Mouse (Mus musculus) gastrocnemius, postnatal 14 days (tissue): ENCODE measurements around the gene 2010111I01Rik. TPM values are rescaled to one million over a fixed set of nuclear protein-coding genes. Genes with fewer than 3 reads are reported as not detected.
A peak's percentile ranks its signal among the peaks of the same experiment; 100 is the strongest.
"Not testable (repeated sequence)": the region's sequence is repeated elsewhere in the genome, so short reads cannot be mapped to it uniquely, and the experiment has no call there.

ENCODE experiments used
- DNase-seq: peaks from one replicate; pipeline ENCODE4 v3.0.0; 2021; ENCODE audit warnings: mixed read lengths
- intact Hi-C: fragments of 180-260 bp; cut with DNase I; formaldehyde crosslinking; loops from one replicate; pipeline ENCODE4 v1.15.1; 2025; ENCODE audit warnings: low total_unique reads
- total RNA-seq, 2 experiments: library from RNA; stranded (reverse); gene quantifications; 2 replicates each; pipeline ENCODE4 v1.2.3; 2021

Gene 2010111I01Rik
- total RNA-seq, 2 experiments from 2014 or later: 54.1 to 54.3 TPM

DNA sequence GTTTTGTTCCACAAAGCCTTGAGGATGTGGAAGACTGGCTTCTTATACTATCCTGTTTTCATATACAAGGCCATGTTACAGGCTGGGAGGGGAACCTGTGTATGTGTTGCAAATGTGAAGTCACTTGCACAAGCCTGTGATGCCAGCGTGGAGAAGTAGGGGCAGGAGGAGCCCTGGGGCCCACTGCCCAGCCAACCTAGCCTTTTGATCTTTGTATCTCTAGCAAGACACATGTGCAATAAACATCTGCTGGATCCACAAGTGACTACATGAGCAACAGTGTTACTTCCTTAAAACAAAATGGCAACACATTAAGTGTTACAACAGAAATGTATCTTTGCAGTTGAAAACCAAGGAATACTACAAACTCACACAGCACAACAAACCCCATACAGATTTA is 13.1 kb upstream of the 2010111I01Rik start:
- DNase-seq: no peak
- intact Hi-C loops: no loop called here

DNA sequence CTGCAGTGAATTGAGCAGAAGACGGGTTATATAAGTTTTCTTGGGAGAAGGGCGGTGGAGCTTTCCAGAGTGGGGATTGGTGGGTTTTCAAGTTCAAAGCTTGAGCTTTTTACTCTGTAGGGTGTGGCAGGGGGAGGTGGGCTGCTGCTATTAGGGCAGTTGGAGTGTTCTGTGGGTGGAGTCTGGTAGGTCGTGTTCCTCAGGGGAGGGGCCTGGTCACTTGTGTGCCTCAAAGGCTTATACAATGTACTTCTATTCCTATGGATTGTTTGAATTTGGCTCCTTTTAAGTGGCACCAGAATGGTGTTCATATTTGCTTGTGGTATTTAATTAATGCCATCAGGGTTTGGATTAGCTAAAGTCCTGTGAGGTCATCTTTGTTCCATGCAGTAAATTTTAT is 12.6 kb upstream of the 2010111I01Rik start:
- no peak for DNase-seq
- intact Hi-C loops: no loop called here

GRCm38 (mm10) chr13:62952624-62953023 is 12.1 kb upstream of the 2010111I01Rik start:
- no peak for DNase-seq
- intact Hi-C loops: no loop called here

DNA sequence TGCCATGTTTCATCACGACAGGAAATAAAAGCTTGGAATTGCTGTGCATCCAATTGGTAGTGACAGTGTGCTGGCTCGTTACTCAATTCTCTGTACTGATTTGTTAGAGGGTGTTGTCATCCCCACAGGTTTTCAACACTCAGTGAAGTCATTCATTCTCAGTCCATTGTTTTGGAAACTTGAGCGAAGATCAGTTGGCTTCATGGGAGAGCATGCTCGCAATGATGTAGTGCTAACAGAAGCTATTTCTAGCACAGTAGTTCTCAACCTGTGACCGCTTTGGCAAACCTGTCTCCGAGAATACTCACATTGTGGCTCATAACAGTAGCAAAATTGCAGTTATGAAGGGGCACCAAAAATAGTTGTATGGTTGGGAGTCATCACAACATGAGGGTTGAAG is 8.7 kb upstream of the 2010111I01Rik start:
- intact Hi-C loops: no loop called here

GRCm38 (mm10) chr13:62956776-62957175 is 7.9 kb upstream of the 2010111I01Rik start:
- intact Hi-C loops: no loop called here

More for the DNA sequence above, 8.7 kb upstream of the 2010111I01Rik start:
- DNase-seq: no peak

DNA sequence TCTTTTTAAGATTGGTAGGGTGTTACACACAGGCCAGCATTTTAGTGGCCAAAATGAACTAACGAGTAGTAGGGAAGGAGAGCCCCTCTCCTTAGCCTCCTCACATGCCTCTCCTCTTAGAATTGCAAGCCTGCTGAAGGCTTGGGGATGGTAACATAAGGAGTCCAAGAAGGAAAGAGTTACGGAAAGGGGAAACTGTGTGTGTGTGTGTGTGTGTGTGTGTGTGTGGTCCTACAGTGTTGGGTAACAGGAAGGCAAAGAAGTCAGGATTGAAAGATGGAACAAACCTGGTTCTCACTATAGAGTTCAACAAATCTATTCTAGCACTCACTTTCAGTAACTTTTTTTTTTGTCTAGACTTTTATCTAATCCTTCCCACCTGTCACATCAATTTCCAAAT is 1.3 kb upstream of the 2010111I01Rik start:
- intact Hi-C loops: no loop called here
- no peak for DNase-seq

More at GRCm38 (mm10) chr13:62956776-62957175, 7.9 kb upstream of the 2010111I01Rik start:
- no peak for DNase-seq

DNA sequence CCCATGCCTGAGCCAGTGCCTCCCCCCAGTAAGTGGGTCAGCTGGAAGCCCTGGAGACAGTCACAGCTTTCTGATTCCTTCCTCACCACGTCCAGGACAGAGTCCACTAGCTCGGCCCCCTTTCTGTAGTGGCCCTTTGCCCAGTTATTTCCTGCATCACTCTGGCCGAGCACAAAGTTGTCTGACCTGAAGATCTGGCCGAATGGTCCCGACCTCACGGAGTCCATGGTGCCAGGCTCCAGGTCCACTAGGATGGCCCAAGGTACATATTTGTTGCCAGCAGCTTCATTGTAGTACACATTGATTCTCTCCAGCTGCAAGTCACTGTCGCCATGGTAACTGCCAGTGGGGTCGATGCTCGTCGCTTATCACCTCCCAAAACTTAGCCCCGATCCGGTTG is 3.5 kb downstream of the 2010111I01Rik start:
- intact Hi-C loops: no loop called here
- DNase-seq: no peak

- intact Hi-C loops: no loop called here
- DNase-seq: no peak
These were observed 6.0 kb downstream of the 2010111I01Rik start for GRCm38 (mm10) chr13:62970515-62971269.

DNA sequence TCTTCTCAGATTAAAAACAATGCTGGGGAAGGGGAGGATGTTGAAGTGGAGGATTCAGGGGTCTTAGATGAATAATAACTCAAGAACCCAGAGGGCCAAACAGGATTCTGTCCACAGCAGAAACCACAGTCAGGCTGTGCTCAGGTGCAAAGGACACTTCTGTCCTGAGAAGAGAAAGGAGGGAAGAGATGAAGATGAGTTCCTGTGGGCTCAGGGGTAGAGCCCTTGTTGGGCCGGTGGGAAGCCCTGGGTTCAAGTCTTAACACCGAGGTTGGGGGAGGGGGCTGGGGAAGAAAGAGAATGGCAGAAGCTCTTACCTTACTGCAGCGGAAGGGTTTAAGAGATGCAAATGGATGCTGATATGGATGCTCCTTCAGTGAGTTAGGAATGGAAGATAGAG is 7.7 kb downstream of the 2010111I01Rik start:
- intact Hi-C loops: no loop called here
- DNase-seq: no peak

DNA sequence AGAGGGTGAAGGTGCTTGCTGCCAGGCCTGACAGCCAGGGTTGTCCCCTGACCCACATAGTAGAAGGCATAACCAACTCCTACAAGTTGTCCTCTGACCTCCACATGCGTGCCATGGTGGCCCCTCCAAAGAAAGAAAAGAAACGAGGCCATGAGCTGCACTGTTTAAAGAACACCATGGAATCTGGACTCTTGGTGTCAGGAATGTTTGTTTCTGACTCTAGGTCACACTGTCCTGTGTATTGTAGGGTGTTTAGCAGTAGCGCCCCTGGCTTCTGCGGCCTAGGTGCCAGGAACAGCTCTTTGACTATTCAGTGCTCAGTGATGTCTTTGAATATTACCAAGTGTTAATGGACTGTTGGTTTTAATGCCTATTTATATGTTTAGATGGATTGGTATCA is 8.4 kb downstream of the 2010111I01Rik start:
- intact Hi-C loops: no loop called here
- DNase-seq: no peak

- no peak for DNase-seq
- intact Hi-C loops: no loop called here
These were observed 13.4 kb downstream of the 2010111I01Rik start for GRCm38 (mm10) chr13:62978104-62978503.

DNA sequence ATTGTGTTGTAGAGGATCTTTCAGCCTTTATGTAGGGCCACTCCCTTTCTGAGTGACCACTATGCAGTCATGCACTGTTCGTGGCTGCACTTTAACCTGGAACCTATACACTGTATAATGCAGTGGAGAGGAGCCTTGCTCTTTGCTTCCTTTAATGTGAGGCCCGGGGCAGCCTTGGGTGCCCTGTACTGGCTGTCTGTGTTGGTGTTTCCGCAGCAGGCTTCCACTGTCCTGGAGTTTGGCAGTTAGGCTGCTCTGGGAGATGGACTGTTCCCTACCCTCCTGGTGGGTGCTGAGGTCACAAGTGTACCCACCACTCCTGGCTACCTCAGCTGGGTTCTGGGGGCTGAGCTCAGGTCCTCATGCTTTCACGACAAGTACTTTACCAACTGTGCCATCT is 14.1 kb downstream of the 2010111I01Rik start:
- DNase-seq: no peak
- intact Hi-C loops: no loop called here

- DNase-seq: no peak
- intact Hi-C loops: no loop called here
These were observed 14.5 kb downstream of the 2010111I01Rik start for GRCm38 (mm10) chr13:62979215-62979614.

DNA sequence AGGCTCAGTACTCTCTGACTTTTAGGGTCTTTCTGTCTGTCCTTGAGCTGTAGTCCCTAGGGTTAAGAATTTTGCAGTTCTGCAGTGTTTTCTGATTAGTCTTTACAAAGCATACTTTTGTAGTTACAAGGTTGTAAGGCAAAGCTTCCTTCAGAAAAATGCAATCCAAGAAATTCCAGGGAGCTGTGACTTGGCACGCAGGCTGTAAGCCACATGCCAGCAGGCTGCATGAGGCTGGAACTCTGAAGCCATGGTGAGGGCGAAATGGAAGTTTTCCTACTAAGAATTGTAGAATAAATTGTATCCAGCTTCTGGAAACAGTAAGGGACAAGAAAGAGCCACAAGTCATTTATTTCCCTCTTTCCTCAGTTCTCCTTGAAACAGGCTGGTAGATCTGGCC is 15.4 kb downstream of the 2010111I01Rik start:
- DNase-seq: peak; percentile 30

DNA sequence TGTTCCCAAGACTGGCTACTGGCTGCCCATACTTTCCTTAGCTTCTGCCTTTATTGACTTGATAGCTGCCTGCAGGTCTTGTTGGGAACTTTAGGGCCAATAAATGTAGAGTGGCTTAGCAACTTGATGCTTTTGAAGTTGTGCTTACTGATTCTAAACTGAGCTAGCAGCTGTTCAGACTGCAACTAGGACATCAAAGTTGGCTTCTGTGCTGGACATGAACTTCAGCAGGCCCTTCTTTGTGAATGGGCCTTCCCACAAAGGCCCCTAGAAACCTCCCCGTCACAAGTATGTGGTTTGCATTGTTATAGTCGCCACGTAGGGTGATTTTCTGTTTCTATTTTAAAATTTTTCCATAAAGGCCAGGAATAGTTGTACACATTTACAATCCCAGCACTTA is 19.8 kb downstream of the 2010111I01Rik start:
- no peak for DNase-seq
- intact Hi-C loops: no loop called here

More for the DNA sequence above, 15.4 kb downstream of the 2010111I01Rik start:
- intact Hi-C loops: no loop called here

DNA sequence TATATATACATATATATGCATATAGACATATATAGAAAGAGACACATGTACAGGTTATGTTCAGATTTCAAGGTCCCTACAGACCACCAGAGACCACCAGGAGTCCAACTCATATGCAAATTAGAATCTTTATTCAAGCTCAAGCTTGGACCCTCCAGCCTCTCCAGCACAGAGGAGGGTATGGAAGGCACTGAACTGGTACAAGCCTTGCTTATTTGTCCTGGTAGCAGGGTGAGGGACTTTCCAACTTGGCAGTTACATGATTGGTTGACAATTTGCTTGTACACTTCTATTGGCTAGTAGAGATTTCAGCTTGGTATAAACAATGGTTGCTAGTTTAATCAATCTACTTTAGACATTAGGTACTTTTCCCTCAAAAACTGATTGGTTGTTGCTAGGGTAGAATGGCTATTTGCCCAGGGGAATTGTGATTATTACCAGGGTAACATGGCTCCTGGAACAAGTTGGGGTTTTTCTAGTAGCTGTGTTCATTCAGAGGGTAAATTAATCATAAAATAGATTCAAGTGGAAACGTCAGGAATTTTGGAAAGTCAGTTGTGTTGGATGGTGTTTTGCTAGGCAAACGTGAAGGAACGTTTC is 25.3 kb downstream of the 2010111I01Rik start:
- intact Hi-C loops: no loop called here

DNA sequence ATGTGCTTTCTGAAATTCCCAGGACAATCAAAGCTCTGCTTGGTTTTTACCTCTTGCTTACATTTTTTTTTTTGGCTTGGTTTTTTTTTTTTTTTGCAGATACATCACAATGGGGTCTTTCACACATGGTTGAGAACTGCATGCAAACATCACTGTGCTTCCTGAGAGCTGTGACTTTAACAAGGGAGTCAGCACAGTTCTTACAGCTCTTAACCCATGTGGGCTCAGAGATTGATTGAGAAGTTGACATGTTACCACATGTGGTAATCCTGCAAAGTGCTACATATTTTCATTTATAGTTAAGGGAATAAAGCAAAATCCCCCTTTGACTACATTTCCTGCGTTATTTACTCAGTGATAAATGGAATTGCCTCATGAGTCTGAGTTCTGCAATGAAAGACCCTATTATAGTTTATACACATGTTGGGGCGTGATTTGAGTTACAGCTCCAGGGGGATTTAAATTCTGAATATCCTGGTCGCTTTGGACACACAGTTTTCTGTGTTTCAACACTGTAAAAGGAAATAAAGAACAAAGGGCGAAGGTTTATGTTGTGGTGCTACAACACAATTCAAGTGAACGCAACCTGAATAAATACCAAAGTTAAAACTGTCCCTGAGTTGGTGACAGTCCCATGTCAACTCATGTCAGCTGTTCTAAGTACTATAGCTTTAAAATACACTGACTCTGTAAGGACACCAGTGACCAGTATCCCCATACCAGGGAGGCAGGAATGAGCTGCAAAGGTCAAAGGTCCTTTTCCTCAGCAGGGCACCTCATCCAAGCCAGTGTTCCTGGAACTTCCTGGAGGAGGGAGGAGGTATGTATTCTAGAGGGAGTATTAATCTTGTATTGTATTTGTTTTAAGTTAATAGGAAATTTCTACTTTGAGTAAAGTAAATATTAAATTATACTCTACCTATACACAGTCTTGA is 29.1 kb downstream of the 2010111I01Rik start:
- no peak for DNase-seq
- intact Hi-C loops: no loop called here

More for the DNA sequence above, 25.3 kb downstream of the 2010111I01Rik start:
- no peak for DNase-seq

DNA sequence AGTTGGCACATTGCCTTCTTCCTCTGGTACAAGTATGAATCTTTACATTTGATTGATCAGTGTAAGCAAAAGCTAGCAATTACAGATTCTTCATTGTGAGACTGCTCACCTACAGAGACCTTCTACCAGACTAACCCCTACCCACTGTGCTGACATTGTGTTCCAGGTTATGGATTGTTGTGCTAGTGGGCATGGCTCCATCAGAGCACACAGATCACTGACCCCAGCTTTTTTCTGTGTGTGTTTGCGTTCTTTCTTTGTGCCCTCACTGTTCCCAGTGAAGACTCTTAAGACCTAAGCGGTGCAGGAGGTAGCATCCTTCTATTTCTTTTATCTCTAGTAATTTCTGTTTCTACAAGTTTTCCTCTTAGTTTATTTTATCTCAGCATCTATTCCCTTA is 32.1 kb downstream of the 2010111I01Rik start:
- no peak for DNase-seq
- intact Hi-C loops: no loop called here

DNA sequence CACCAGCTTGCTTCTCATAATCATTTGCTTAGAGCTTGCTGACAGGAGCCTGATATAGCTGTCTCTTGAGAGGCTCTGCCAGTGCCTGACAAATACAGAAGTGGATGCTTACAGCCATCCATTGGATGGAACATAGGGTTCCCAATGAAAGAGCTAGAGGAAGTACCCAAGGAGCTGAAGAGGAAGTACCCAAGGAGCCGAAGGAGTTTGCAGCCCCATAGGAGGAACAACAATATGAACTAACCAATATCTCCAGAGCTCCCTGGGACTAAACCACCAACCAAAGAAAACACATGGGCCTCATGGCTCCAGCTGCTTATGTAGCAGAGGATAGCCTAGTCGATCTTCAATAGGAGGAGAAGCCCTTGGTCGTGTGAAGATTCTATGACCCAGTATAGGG is 42.8 kb downstream of the 2010111I01Rik start:
- DNase-seq, intact Hi-C loops: not testable (repeated sequence)
